Mouse (Mus musculus) embryo, embryonic 10.5 days (tissue): ENCODE data around the gene Lcn2.
"Not testable (repeated sequence)": the region's sequence is repeated elsewhere in the genome, so short reads cannot be mapped to it uniquely, and the experiment has no call there.

Source experiments
- DNase-seq: peaks from one replicate; pipeline ENCODE4 v3.0.0-alpha.2; 2015; ENCODE audit warnings: low spot score

The Lcn2 gene

GRCm38 (mm10) chr2:32364121-32364520, 23.9 kb downstream of the Lcn2 start:
- no peak for DNase-seq

- DNase-seq = peak; percentile 56
Measured at GRCm38 (mm10) chr2:32363376-32364106, 24.5 kb downstream of the Lcn2 start.

GRCm38 (mm10) chr2:32362817-32363340, 25.2 kb downstream of the Lcn2 start:
- DNase-seq = peak; percentile 89

- not testable (repeated sequence) for DNase-seq
Measured at GRCm38 (mm10) chr2:32362274-32362673, 25.8 kb downstream of the Lcn2 start.

- DNase-seq = peak; percentile 79
Measured at GRCm38 (mm10) chr2:32361437-32361836, 26.6 kb downstream of the Lcn2 start.

GRCm38 (mm10) chr2:32360741-32361140, 27.3 kb downstream of the Lcn2 start:
- peak; percentile 89 for DNase-seq

GRCm38 (mm10) chr2:32358381-32358780, 29.7 kb downstream of the Lcn2 start:
- DNase-seq = no peak

- no peak for DNase-seq
Measured at GRCm38 (mm10) chr2:32357710-32358109, 30.3 kb downstream of the Lcn2 start.

GRCm38 (mm10) chr2:32356216-32356615, 31.8 kb downstream of the Lcn2 start:
- no peak for DNase-seq

GRCm38 (mm10) chr2:32354336-32354895, 33.6 kb downstream of the Lcn2 start:
- DNase-seq = no peak

- no peak for DNase-seq
Measured at GRCm38 (mm10) chr2:32353836-32354235, 34.2 kb downstream of the Lcn2 start.

GRCm38 (mm10) chr2:32353007-32353542, 35.0 kb downstream of the Lcn2 start, which contains the start of gene Dnm1:
TSS of gene Dnm1 (minus strand) at chr2:32353338.
- peak; percentile 93 for DNase-seq

- DNase-seq = peak; percentile 56
Measured at GRCm38 (mm10) chr2:32352151-32353006, 35.7 kb downstream of the Lcn2 start, which contains the start of gene Ciz1. TSS of gene Ciz1 (plus strand) at chr2:32352327.

- DNase-seq = no peak
Measured at GRCm38 (mm10) chr2:32351471-32351961, 36.5 kb downstream of the Lcn2 start.

GRCm38 (mm10) chr2:32350471-32351051, 37.5 kb downstream of the Lcn2 start:
- no peak for DNase-seq

- no peak for DNase-seq
Measured at GRCm38 (mm10) chr2:32349625-32350255, 38.3 kb downstream of the Lcn2 start.

GRCm38 (mm10) chr2:32348311-32348710, 39.7 kb downstream of the Lcn2 start:
- DNase-seq = no peak

- no peak for DNase-seq
Measured at GRCm38 (mm10) chr2:32347019-32347418, 41.0 kb downstream of the Lcn2 start.

GRCm38 (mm10) chr2:32344598-32345321, 43.3 kb downstream of the Lcn2 start:
- DNase-seq = no peak

- no peak for DNase-seq
Measured at GRCm38 (mm10) chr2:32344056-32344455, 44.0 kb downstream of the Lcn2 start.

GRCm38 (mm10) chr2:32343351-32343671, 44.7 kb downstream of the Lcn2 start:
- DNase-seq = no peak
